Mouse (Mus musculus): ENCODE data around the gene Pappa. TPM values are rescaled to one million over a fixed set of nuclear protein-coding genes. Genes with fewer than 3 reads are reported as not detected.
A peak's percentile ranks its signal among the peaks of the same experiment; 100 is the strongest.

Pappa gene
- 0.33 and 0.39 TPM in 2 replicates for total RNA-seq (2021)
- long read RNA-seq: 0 reads

DNA sequence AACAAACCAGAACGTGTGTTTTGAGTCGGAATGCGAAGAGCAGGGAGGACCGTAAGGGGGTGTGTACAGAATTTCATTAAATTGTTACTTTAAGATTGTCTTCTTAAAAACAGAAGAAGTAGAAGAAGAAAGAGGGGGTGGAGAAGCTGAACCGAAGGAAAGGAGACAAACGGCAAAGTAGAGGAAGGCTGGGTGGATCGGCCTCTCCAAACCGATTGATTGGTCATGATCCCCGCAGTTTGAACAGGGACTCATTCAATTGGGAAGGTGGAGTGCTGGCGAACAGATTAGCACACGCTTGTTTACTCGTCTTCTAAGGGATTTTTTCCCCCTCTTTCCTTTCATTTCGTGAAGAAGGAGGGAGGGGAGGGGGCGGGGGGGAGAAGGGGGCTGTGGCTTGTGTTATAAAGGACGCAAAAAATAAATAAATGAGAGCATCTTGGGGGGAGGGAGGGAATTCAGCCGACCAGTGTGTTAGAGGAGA, at the start of gene Pappa:
Gene Pappa (plus strand): TSS at position 434 of the 484 bp plus-strand sequence.
- DNase-seq: no peak

DNA sequence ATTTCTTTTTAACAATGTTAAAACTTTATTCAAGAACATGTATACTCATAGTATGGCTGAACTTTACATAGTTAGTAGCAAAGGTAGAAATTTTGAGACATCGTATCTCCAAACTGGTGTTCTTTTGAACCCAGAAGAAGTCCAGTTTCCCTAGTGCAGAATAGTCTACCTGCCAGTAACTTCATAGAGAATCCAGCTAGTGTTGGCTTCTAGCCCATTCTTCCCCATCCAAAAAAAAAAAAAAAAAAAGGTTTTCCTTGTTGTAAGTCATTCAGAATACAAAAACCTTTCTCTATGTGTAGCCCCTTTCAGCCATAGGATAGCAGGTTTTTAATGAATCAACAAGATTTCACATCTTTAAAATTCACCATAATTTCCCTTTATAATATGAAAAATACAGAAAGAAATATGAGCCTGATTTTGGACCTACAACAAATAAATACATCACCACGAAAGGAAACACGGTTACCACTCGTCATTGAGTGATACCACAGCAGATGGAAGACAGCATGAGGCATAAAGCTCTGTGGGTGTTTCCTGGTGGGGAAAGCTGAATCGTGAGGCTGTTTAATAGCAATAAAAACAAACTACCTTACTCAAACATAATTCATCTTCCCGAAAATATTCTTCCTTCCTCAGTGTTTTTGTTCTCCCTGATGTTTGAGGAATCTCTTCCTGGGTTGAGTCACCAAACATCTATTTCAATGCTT, 45.9 kb upstream of the Pappa start:
- no peak for DNase-seq

DNA sequence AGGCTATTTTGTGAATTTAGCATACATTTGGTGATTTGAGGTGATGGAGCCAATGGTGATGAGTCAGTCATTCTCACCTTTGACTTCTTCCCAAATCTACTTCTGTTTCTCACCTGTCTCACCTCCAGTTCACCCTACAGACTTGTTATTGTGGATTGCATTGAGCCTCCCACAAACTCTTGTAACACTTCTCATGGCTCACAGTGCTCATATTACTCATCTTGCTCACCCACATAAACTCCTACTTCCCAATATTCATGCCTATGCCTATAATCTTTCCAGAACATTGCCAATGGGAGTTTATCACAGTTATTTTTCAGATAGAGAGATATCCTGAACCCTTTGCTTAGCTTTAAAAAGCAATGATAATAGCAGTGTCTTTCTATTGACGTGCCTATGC, 37.1 kb upstream of the Pappa start:
- no peak for DNase-seq

DNA sequence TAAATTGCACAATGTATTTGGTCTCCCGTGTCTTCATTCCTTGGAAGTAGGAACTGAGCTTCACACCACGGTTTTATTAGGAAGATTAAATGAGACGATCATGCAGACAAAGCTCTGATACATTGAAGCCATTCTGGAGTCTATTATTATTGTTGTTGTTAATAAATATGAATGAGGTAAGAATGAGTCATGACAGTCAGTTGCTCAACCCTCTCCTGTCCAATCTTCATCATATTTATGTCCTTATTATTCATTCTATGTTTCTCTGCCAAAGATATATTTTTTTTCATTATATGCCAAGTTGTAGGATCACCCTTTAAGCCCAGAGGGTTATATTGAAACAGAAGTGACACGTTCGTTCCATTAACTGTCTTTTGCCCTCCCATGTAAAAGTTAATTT, 36.4 kb upstream of the Pappa start:
- DNase-seq: no peak

DNA sequence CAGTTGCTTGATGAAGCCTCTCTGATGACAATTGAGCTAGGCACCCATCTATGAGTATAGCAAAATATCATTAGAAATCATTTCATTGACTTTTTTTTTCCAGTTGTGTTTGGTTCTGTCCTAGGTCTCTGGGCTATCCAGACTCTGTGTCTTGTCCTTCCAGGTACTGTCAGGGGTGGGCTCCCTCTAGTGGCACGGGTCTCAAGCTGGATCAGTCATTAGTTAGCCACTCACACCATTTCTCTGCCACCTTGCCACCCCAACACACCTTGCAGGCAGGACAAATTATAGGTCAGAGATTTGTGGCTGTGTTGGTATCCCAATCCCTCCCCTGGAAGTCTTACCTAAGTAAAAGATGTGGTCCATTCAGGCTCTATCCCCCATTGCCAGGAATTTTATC, 31.8 kb upstream of the Pappa start:
- no peak for DNase-seq

DNA sequence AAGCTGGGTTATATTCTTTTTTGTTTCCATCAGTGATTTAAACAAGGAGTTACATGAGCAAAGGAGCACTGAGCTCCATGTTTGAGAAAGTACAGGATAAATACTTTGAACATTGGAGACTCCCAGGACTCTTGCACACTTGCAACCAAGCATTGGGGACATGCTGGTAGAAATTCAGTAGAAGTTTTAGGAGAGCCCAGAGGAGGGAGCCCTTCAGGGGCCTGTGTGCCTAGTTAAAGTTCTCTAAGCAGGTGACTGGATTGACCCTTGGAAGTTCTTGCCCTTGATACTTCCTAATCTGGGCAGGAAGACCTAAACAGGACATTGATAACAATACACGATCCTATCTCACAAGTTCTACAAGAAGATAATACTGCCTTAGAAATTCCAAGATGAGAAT, 3.6 kb upstream of the Pappa start:
- no peak for DNase-seq

DNA sequence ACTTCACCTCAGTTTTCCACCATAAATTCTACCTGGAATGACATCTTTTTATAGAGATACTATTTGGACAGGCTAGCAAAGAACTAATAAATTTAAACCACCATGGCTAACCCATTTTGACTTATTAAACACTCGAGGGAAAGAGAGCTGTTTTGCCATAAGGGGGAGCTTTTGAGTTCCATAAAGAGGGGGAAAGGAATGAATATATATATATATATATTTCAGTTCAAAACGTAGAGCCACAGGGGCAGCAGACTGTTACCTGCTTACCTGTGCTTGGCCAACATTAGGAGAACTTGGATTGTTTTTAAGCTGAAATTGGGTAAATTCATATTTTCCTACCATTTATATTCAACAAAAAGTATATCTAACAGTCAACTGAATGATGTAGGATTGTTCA, 1.1 kb upstream of the Pappa start:
- DNase-seq: no peak

DNA sequence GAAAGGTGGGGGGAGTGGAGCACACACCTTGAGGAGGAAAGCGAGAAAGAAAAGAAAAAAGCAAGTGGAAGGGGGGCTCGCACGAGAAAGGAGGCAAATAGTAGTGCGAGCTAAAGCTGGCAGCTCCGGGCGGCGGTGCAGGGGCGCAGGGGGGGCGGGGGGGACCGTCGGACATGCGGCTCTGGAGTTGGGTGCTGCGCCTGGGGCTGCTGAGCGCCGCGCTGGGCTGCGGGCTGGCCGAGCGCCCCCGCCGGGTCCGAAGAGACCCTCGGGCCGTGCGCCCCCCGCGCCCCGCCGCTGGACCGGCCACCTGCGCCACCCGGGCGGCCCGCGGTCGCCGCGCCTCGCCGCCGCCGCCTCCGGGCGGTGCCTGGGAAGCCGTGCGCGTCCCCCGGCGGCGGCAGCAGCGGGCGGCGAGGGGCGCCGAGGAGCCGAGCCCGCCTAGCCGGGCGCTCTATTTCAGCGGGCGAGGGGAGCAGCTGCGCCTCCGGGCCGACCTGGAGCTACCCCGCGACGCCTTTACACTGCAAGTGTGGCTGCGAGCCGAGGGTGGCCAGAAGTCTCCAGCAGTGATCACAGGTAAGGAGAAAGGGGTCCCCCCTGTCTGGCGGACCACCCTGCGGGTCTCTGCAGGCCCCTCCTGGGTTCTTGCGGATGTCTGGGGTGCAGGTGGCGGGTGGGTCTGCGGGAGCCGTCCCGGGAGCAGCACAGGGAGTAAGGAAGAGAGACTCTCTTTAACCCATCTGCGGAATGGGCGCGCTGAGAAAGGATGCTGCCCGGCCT, 586 bp downstream of the Pappa start:
- DNase-seq: peak; percentile 12

DNA sequence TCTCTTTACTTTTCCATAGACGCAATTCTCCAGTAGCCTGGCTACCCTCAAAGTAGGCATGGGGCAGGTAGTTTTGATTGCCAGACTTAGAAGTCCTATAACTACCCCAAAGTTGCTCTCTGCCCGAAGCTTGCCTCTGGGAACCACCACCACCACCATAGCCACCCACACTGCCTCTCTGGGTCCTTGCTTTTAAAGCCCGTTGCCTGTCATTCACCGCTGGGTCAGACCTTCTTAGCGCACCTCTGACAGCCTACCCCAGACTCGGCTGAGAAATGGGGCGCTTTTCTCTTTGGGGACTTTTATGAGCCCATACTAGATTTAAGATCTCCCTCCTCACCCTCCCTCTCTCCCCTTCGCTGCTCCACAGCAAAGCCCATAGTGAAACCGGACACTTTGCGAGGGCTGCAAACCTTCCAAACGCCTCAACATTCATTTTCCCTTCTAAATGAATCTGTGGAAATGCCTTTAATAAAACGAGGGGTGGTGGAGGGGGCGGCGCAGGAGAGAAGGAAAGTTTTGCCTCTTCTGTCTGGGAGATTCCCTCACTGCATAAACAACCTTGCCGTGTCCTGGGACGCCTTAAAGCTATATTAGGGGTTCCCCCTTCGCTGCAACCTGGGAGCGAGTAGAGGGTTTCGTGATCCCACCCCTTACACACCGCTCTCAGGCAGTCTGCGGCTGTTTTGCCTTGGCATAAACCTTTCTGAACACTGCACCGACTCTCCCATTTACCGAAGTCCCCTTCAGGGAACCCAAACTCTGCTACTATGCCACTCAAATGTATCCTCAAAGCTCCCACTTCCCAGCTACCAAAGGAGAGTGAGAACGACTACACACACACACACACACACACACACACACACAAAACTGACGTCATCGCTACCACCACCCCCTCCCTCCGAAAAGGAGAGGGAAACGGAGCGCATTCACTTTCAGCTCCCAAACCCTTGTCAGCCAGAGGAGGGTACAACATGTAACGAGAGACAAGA, 1.7 kb downstream of the Pappa start:
- peak; percentile 32 for DNase-seq

DNA sequence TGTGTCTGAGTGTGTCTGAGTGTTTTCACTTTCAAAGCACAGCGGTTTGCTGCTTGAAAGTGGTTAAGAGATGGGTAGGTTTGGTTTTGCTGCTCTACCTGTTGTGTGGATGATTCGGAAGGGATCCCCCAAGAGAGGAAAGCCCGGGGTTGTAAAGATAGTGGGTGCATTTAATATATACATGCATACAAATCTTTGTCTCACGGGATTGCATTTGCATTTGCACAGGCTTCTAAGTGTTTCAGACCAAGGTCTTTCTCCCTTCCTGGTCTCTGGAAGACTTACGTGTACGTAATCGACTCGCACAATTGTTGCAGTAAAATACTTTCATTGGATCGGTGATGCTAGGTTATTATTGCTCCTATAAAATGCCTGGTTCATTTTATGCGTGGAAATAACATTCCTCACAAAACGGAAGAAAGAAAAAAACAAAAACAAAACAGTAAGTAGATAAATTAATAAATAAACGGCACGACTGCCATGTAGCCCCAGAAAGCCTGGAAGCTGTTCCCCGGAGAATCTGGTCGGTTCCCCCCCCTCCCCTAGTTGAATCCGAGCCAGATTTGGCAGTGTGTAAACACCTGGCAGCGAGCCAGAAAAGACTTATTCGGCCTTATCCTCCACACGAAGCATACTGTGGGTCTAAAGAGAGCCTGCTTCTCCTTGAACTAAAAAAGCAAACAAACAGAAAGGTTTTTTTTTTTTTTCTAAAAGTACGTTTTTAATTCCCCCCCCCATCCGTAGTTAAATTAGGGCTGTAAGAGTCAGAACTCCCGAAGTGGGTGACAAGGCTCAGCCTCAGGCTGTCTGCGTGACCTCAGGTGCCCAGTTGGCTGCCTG, 2.7 kb downstream of the Pappa start:
- DNase-seq: peak; percentile 44

DNA sequence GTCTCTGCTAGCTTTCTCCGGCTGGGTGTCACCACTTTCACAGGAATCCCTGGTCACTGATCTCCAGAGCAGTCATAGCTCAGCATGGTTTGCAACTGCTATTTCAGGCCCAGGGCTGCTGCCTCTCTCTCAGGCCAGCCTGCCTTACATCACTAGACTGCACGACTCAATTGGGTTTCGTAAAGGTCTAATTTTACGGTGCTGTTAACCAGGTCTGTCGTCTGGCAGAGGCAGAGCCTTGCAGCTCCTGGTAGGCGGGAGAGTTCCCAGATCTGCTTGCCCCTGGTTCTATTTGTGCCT, 3.3 kb downstream of the Pappa start:
- DNase-seq: peak; percentile 28

DNA sequence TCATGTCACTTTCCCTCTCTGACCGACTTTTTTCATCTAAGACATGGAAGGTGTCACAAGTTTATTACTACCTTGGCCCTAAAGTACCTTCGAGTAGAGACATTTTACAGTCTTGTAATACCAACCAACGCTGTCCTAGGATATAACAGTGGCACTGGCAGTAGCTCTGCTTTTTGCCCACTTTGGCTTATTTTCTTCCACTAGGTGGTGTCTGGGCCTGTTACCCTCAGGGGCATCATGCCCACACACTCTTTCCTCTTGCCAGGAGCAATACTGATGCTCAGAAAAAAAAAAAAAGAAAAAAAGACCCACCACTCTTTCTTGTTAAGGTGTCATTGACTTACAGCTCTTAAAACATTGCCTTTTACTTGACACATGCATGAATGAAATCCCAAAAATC, 8.7 kb downstream of the Pappa start:
- DNase-seq: no peak

DNA sequence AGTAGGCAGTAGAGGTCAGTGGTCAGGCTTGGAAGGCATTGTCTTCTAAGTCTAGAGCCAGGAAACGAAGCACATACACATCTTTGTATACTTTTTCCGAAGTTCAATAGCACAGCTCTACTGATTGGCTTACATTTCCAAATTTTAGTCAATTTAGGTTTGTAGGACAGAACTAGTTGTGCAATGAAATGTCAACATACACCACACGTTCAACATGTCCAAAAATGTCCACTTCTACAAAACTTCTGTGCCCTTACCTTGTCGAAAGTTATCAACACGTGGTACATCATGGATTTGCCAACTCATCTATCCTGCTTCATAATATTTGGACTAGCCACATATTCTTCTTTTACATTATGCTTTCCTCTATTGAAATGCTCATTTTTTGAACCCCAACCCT, 10.4 kb downstream of the Pappa start:
- DNase-seq: no peak

DNA sequence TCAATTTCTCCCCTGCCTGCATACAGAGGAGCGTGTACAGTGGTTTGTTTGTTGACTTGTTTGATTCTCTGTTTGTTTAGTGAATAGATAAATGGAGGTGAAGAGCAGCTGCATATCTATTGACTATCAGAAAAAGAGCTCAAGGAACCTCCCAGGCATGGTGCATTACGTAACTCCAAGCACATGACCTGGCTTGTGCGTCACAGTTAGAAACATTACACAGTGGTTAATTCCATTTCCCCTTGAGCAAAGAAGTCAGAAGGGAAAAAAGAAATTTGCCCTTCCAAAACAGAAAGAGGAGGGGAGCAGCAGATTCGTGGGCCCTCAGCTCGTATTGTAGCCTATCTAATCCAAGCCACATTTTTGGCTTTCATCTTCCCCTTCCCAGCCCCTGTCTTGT, 11.1 kb downstream of the Pappa start:
- DNase-seq: no peak

DNA sequence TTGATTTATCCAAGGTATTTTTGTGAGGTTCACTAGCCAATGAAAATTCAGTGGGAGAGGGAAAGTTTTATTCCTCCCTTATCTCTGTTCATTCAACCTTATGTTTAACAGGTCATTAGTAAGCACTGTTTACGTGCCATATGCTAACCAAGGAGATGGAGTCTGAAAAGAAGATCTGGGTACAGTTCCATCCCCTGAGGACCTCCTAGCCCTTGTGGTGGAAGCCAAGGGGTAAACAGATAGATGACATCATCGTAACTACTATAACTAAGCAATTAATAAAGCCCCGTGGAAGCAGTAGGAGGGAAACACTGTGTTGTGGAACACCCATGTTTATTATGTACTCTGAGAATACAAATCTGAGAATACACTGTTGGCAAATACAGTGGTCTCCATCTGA, 12.6 kb downstream of the Pappa start:
- no peak for DNase-seq

DNA sequence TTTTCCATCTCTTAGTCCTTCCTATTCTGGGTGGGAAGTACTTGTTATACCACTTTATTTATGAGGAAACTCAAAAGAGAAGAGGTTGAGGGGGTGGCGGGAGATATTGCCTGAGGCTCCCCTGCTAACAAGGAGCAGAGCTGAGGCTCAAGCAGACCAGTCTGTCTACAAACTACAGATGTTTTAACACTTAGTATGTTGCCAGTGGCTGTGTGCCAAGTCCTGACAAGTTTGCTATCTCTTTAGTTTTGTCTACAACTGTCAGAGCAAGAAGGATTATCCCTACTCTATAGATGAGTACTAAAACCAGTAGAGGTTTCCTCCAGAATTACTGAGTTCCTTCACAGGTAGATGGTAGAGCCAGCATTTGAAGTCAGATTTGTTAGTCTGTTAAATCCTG, 23.0 kb downstream of the Pappa start:
- no peak for DNase-seq

DNA sequence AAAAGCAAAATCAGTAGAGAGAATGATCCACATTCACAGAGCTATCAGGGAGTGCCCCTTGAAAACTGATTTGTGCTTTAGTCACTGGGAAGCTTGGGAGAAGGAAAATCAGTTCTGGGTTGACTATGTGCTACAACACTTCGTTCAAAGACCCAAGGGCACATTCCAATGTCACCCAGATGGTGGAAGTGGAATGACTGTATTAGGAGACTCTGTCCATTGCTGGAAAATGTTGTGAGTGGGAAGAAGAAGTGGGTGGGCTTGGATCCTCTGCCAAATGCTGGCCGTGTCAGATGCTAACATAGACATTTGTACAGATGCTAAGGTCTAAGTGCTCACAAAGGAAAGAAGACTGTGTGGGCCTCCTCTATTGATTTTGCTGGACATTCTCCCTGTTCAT, 29.6 kb downstream of the Pappa start:
- DNase-seq: no peak

DNA sequence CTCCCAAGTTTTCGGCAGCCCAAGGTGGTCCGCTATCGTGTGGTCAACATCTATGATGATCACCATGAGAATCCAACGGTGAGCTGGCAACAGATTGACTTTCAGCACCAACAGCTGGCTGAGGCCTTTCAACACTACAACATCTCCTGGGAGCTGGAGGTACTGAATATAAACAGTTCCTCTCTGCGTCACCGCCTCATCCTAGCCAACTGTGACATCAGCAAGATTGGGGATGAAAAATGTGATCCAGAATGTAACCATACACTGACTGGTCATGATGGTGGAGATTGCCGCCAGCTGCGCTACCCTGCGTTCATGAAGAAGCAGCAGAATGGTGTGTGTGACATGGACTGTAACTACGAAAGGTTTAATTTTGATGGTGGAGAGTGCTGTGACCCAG, 32.3 kb downstream of the Pappa start:
- DNase-seq: no peak

DNA sequence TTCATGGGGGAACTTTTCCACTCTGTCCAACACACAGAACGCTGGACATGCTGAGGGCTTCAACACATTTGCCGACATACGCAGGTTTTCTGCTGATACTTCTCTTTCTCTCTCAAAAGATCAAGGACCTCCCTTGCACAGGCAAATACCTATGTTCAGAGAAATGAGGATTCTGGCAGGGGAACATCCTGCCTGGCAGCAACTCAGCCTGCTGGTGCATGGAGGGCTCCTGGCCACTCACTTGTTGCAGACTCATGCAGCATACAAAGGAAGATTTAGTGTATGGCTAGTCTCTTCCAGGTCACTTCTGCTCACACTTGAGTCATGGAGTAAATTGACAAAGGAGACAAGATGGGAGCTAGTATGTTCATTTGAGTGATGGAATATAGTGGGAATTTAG, 34.7 kb downstream of the Pappa start:
- DNase-seq: no peak

DNA sequence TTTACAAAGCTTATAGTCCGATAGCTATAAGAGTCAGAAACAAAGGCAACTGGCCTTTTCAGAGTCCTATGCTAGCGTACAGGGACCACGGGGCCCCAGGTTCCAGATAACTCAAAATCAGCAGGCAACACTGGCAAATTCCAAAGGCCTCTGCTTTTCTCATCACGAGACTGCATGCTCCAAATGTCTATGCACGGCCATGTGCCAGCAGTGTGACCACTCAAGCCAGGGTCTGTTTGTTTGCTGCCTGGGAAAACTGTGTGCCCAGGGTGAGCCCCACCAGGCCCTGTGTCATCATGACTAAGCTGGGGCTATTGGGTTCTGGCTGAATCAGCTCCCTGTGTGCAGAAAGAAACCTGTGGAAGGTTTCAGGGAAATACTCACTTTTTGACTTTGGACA, 35.5 kb downstream of the Pappa start:
- no peak for DNase-seq

DNA sequence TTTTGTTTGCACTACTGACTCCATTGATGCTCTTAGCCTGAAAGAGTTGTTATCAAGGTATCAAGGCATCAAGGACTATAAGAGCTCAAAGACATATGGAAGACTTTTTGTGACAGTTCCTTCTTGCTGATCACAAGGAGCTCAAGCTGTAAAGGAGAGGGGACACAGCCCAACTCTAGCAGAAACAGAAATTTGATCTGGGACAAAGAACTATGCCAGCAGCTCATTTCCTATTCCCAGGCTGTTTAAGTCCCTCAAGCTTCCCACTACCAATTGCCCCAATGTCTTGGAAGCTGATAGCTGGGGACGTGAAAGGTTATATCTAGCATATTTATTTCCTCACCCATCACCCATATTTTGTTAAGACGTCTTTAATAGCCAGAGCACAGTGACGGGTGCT, 39.7 kb downstream of the Pappa start:
- DNase-seq: no peak

DNA sequence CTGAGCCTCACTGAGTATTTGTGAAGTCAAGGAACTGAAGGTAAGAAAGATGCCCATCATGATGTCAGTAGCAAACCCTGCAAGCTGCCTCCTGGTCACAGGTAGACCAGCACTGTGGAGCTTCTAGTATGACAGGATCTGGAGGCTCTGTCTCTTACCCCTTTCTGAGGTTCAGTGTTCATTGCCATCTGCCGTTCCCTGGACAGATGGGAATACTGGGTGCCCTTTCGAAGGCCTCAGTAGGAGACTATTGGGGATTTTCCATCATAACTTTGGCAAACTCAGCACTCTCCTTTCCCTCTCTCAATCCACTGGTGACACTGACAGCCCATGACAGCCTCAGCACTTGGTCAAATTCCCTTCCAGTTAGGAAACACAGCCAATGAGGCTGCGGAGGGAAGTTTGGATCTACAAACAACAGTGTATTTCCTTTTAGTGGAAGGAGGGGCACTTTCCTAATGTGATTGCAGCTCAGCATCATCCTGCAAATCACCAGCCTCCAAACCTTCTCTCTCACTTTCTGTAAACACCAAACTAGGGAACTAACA, 42.4 kb downstream of the Pappa start:
- DNase-seq: no peak

Data from adrenal gland, postnatal 25 days (tissue).